Mouse (Mus musculus): ENCODE data around the gene Insig1. TPM values are rescaled to one million over a fixed set of nuclear protein-coding genes. Genes with fewer than 3 reads are reported as not detected.

The Insig1 gene
- polyA plus RNA-seq, 1 experiment: 114 TPM

GRCm38 (mm10) chr5:28040726-28041125 lies 30.4 kb upstream of the Insig1 start:
- H3K9me3 ChIP-seq (replicated peaks; ENCODE audit: control insufficient read depth, insufficient read depth, low read length, poor library complexity, severe bottlenecking): no peaks in the 10 kb centered on the region

GRCm38 (mm10) chr5:28042021-28042420 lies 29.1 kb upstream of the Insig1 start:
- Histone ChIP-seq H3K4me1 (ENCODE audit: control insufficient read depth, insufficient read depth, low read length) (peaks cover 3% of the 10 kb centered on the region), H3K9me3 (replicated peaks; ENCODE audit: control insufficient read depth, insufficient read depth, low read length, poor library complexity, severe bottlenecking) (no peaks in the 10 kb centered on the region), H3K27ac (ENCODE audit: insufficient read depth, low read length) (no peak overlapping the region), H3K4me3 (ENCODE audit: low read depth, low read length) (no peak overlapping the region), H3K36me3 (ENCODE audit: control insufficient read depth, insufficient read depth, low read length, poor library complexity, severe bottlenecking) (no peaks in the 10 kb centered on the region), H3K9ac (ENCODE audit: low read depth, poor library complexity, severe bottlenecking) (no peak overlapping the region), H3K27me3 (ENCODE audit: control insufficient read depth, insufficient read depth, low read length, poor library complexity, severe bottlenecking) (no peaks in the 10 kb centered on the region)
- no peak for TF ChIP-seq CTCF (IDR thresholded peaks at IDR 0.05; ENCODE audit: low read depth, low read length)

More at GRCm38 (mm10) chr5:28040726-28041125, 30.4 kb upstream of the Insig1 start:
- H3K4me3 ChIP-seq (ENCODE audit: low read depth, low read length): no peak overlapping the region
- no peaks in the 10 kb centered on the region for H3K27me3 ChIP-seq (ENCODE audit: control insufficient read depth, insufficient read depth, low read length, poor library complexity, severe bottlenecking)
- H3K9ac ChIP-seq (ENCODE audit: low read depth, poor library complexity, severe bottlenecking): no peak overlapping the region
- TF ChIP-seq POLR2A (IDR thresholded peaks at IDR 0.05; ENCODE audit: insufficient read depth, low read length) (no peak), CTCF (IDR thresholded peaks at IDR 0.05; ENCODE audit: low read depth, low read length) (no peak), EP300 (IDR thresholded peaks at IDR 0.05; ENCODE audit: insufficient read depth, low read depth, low read length) (no peak)
- no peak overlapping the region for H3K27ac ChIP-seq (ENCODE audit: insufficient read depth, low read length)
- H3K36me3 ChIP-seq (ENCODE audit: control insufficient read depth, insufficient read depth, low read length, poor library complexity, severe bottlenecking): no peaks in the 10 kb centered on the region
- peaks cover 3% of the 10 kb centered on the region for H3K4me1 ChIP-seq (ENCODE audit: control insufficient read depth, insufficient read depth, low read length)

- Histone ChIP-seq H3K9ac (ENCODE audit: low read depth, poor library complexity, severe bottlenecking) (no peak overlapping the region), H3K4me1 (ENCODE audit: control insufficient read depth, insufficient read depth, low read length) (peaks cover 3% of the 10 kb centered on the region), H3K27me3 (ENCODE audit: control insufficient read depth, insufficient read depth, low read length, poor library complexity, severe bottlenecking) (no peaks in the 10 kb centered on the region), H3K9me3 (replicated peaks; ENCODE audit: control insufficient read depth, insufficient read depth, low read length, poor library complexity, severe bottlenecking) (no peaks in the 10 kb centered on the region), H3K36me3 (ENCODE audit: control insufficient read depth, insufficient read depth, low read length, poor library complexity, severe bottlenecking) (no peaks in the 10 kb centered on the region), H3K27ac (ENCODE audit: insufficient read depth, low read length) (no peak overlapping the region), H3K4me3 (ENCODE audit: low read depth, low read length) (no peak overlapping the region)
- TF ChIP-seq POLR2A (IDR thresholded peaks at IDR 0.05; ENCODE audit: insufficient read depth, low read length): no peak
- no peak for TF ChIP-seq EP300 (IDR thresholded peaks at IDR 0.05; ENCODE audit: insufficient read depth, low read depth, low read length)
- TF ChIP-seq CTCF (IDR thresholded peaks at IDR 0.05; ENCODE audit: low read depth, low read length): no peak
Measured at GRCm38 (mm10) chr5:28042779-28043178, 28.4 kb upstream of the Insig1 start.

- H3K4me1 ChIP-seq (ENCODE audit: control insufficient read depth, insufficient read depth, low read length): no peaks in the 10 kb centered on the region
- no peaks in the 10 kb centered on the region for H3K27me3 ChIP-seq (ENCODE audit: control insufficient read depth, insufficient read depth, low read length, poor library complexity, severe bottlenecking)
- H3K9me3 ChIP-seq (replicated peaks; ENCODE audit: control insufficient read depth, insufficient read depth, low read length, poor library complexity, severe bottlenecking): no peaks in the 10 kb centered on the region
- H3K36me3 ChIP-seq (ENCODE audit: control insufficient read depth, insufficient read depth, low read length, poor library complexity, severe bottlenecking): no peaks in the 10 kb centered on the region
- H3K27ac ChIP-seq (ENCODE audit: insufficient read depth, low read length): no peak overlapping the region
- H3K4me3 ChIP-seq (ENCODE audit: low read depth, low read length): no peak overlapping the region
- no peak for TF ChIP-seq CTCF (IDR thresholded peaks at IDR 0.05; ENCODE audit: low read depth, low read length)
- no peak for TF ChIP-seq POLR2A (IDR thresholded peaks at IDR 0.05; ENCODE audit: insufficient read depth, low read length)
- TF ChIP-seq EP300 (IDR thresholded peaks at IDR 0.05; ENCODE audit: insufficient read depth, low read depth, low read length): no peak
- H3K9ac ChIP-seq (ENCODE audit: low read depth, poor library complexity, severe bottlenecking): no peak overlapping the region
Measured at GRCm38 (mm10) chr5:28043386-28043785, 27.8 kb upstream of the Insig1 start.

GRCm38 (mm10) chr5:28046966-28047365 lies 24.2 kb upstream of the Insig1 start:
- Histone ChIP-seq H3K4me1 (ENCODE audit: control insufficient read depth, insufficient read depth, low read length) (no peaks in the 10 kb centered on the region), H3K4me3 (ENCODE audit: low read depth, low read length) (no peak overlapping the region), H3K36me3 (ENCODE audit: control insufficient read depth, insufficient read depth, low read length, poor library complexity, severe bottlenecking) (no peaks in the 10 kb centered on the region), H3K27me3 (ENCODE audit: control insufficient read depth, insufficient read depth, low read length, poor library complexity, severe bottlenecking) (no peaks in the 10 kb centered on the region), H3K9me3 (replicated peaks; ENCODE audit: control insufficient read depth, insufficient read depth, low read length, poor library complexity, severe bottlenecking) (no peaks in the 10 kb centered on the region), H3K27ac (ENCODE audit: insufficient read depth, low read length) (no peak overlapping the region), H3K9ac (ENCODE audit: low read depth, poor library complexity, severe bottlenecking) (no peak overlapping the region)
- no peak for TF ChIP-seq CTCF (IDR thresholded peaks at IDR 0.05; ENCODE audit: low read depth, low read length)
- TF ChIP-seq EP300 (IDR thresholded peaks at IDR 0.05; ENCODE audit: insufficient read depth, low read depth, low read length): no peak
- no peak for TF ChIP-seq POLR2A (IDR thresholded peaks at IDR 0.05; ENCODE audit: insufficient read depth, low read length)

- no peaks in the 10 kb centered on the region for H3K4me1 ChIP-seq (ENCODE audit: control insufficient read depth, insufficient read depth, low read length)
- no peak overlapping the region for H3K9ac ChIP-seq (ENCODE audit: low read depth, poor library complexity, severe bottlenecking)
- H3K27ac ChIP-seq (ENCODE audit: insufficient read depth, low read length): no peak overlapping the region
- H3K36me3 ChIP-seq (ENCODE audit: control insufficient read depth, insufficient read depth, low read length, poor library complexity, severe bottlenecking): no peaks in the 10 kb centered on the region
- no peaks in the 10 kb centered on the region for H3K9me3 ChIP-seq (replicated peaks; ENCODE audit: control insufficient read depth, insufficient read depth, low read length, poor library complexity, severe bottlenecking)
- no peaks in the 10 kb centered on the region for H3K27me3 ChIP-seq (ENCODE audit: control insufficient read depth, insufficient read depth, low read length, poor library complexity, severe bottlenecking)
- H3K4me3 ChIP-seq (ENCODE audit: low read depth, low read length): no peak overlapping the region
- no peak for TF ChIP-seq POLR2A (IDR thresholded peaks at IDR 0.05; ENCODE audit: insufficient read depth, low read length)
- TF ChIP-seq EP300 (IDR thresholded peaks at IDR 0.05; ENCODE audit: insufficient read depth, low read depth, low read length): no peak
- no peak for TF ChIP-seq CTCF (IDR thresholded peaks at IDR 0.05; ENCODE audit: low read depth, low read length)
Measured at GRCm38 (mm10) chr5:28047961-28048360, 23.2 kb upstream of the Insig1 start.
